8 mouse cellular contexts compared by ENCODE assay signal in the genomic region with DNA sequence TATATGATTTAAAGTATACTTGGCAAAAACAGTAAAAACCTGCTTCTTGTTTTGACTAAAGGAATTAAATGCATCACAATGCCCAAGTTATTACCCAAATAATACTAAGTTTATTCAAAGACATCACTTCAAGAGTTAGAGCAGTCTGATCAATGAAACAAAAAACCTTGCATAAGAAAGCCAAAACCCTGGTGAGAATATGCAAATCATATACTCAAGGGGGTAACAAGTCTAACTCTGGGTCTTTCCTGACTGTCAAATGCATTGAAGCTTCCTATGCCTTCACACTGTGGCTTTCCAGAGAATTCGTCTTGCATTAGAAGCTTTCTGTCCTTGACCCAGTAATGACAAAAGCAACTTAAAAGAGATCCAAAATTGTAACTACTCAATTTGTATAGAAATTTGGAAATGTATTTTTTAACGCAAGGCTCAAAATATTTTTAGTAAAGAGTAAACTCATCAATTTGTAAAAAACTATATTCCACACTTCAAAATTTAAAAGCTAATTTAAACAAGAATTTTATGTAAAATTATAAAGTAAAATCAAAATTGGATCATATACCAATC. TPM values are rescaled to one million over a fixed set of nuclear protein-coding genes. Genes with fewer than 3 reads are reported as not detected.
DNase-seq lines count a peak whose midpoint lies in the region; ATAC-seq lines count a peak whose summit lies in the region.

No protein-coding gene starts in this region.

- no peak for DNase-seq in lung, postnatal 4 days
- DNase-seq in embryonic facial prominence, embryonic 10.5 days (ENCODE audit: low spot score), result no peak
- peak; percentile 9 for DNase-seq in limb, embryonic 10.5 days (ENCODE audit: low spot score)
- no peak for DNase-seq in gastrocnemius, postnatal 14 days
- no peak for DNase-seq in spleen, adult 12 weeks (ENCODE audit: low spot score)
- DNase-seq in c-Kit-positive CD71-positive TER-119-positive erythroid progenitor cells, embryonic 14.5 days (ENCODE audit: low spot score), result no peak

- H3K9me3 ChIP-seq in lung, embryonic 15.5 days, result no peaks in the 10 kb centered on the region
- H3K9me3 ChIP-seq in embryonic facial prominence, embryonic 10.5 days, result no peaks in the 10 kb centered on the region
- H3K9me3 ChIP-seq in limb, embryonic 10.5 days (replicated peaks), result no peaks in the 10 kb centered on the region
- no peaks in the 10 kb centered on the region for H3K9me3 ChIP-seq in neural tube, embryonic 15.5 days (replicated peaks)

- H3K4me3 ChIP-seq in lung, embryonic 15.5 days, result peak overlapping the region; percentile 40
- H3K4me3 ChIP-seq in embryonic facial prominence, embryonic 10.5 days, result peak overlapping the region; percentile 76
- peak overlapping the region; percentile 67 for H3K4me3 ChIP-seq in limb, embryonic 10.5 days
- peak overlapping the region; percentile 35 for H3K4me3 ChIP-seq in neural tube, embryonic 15.5 days (replicated peaks)

- no peak for ATAC-seq in lung, embryonic 15.5 days (ENCODE audit: borderline replicate concordance, extremely low read depth, low FRiP score, low TSS enrichment)
- ATAC-seq in neural tube, embryonic 15.5 days (ENCODE audit: low FRiP score), result no peak

- peaks cover 9% of the 10 kb centered on the region for H3K36me3 ChIP-seq in lung, embryonic 15.5 days
- H3K36me3 ChIP-seq in embryonic facial prominence, embryonic 10.5 days (replicated peaks), result peaks cover 33% of the 10 kb centered on the region
- H3K36me3 ChIP-seq in limb, embryonic 10.5 days, result peaks cover 31% of the 10 kb centered on the region
- H3K36me3 ChIP-seq in neural tube, embryonic 15.5 days, result no peaks in the 10 kb centered on the region

- no peaks in the 10 kb centered on the region for H3K27me3 ChIP-seq in lung, embryonic 15.5 days
- H3K27me3 ChIP-seq in embryonic facial prominence, embryonic 10.5 days (replicated peaks; ENCODE audit: low read depth, poor library complexity, severe bottlenecking), result no peaks in the 10 kb centered on the region
- no peaks in the 10 kb centered on the region for H3K27me3 ChIP-seq in limb, embryonic 10.5 days (ENCODE audit: low read depth, poor library complexity, severe bottlenecking)
- H3K27me3 ChIP-seq in neural tube, embryonic 15.5 days (replicated peaks), result no peaks in the 10 kb centered on the region

- H3K9ac ChIP-seq in lung, embryonic 15.5 days, result peak overlapping the region; percentile 54
- H3K9ac ChIP-seq in neural tube, embryonic 15.5 days (replicated peaks), result peak overlapping the region; percentile 40

- H3K27ac ChIP-seq in lung, embryonic 15.5 days, result peak overlapping the region; percentile 71
- peak overlapping the region; percentile 93 for H3K27ac ChIP-seq in embryonic facial prominence, embryonic 10.5 days (replicated peaks)
- H3K27ac ChIP-seq in limb, embryonic 10.5 days, result peak overlapping the region; percentile 96
- peak overlapping the region; percentile 80 for H3K27ac ChIP-seq in neural tube, embryonic 15.5 days (replicated peaks)

- intact Hi-C loops in gastrocnemius, postnatal 14 days (cut with DNase I; ENCODE audit: low total_unique reads), result no loop called here

- peaks cover 28% of the 10 kb centered on the region for H3K4me1 ChIP-seq in lung, embryonic 15.5 days
- H3K4me1 ChIP-seq in embryonic facial prominence, embryonic 10.5 days, result peaks cover 27% of the 10 kb centered on the region
- H3K4me1 ChIP-seq in limb, embryonic 10.5 days, result peaks cover 23% of the 10 kb centered on the region
- peaks cover 26% of the 10 kb centered on the region for H3K4me1 ChIP-seq in neural tube, embryonic 15.5 days

- H3K4me2 ChIP-seq in lung, embryonic 15.5 days, result peak overlapping the region; percentile 63
- peak overlapping the region; percentile 65 for H3K4me2 ChIP-seq in neural tube, embryonic 15.5 days

- WGBS in lung, embryonic 15.5 days, result 19% methylated on average over 2 of the region's 2 CpGs
- 34% methylated on average over 2 of the region's 2 CpGs for WGBS in embryonic facial prominence, embryonic 10.5 days
- 37% methylated on average over 2 of the region's 2 CpGs for WGBS in limb, embryonic 10.5 days
- WGBS in neural tube, embryonic 15.5 days, result 29% methylated on average over 2 of the region's 2 CpGs

RNA-seq across cellular contexts. Expression of a gene that starts 2.4 kb away (rescaled TPM):
- 48.8 and 59.0 TPM in 2 replicates for polyA plus RNA-seq in lung, embryonic 15.5 days (2015; fragmentation: Nextera tagmentation; extraction: Ambion mirVana)
- 49.2 and 54.8 TPM in 2 replicates for polyA plus RNA-seq in embryonic facial prominence, embryonic 10.5 days (2016; fragmentation: Nextera tagmentation; extraction: Ambion mirVana)
- 33.7 and 53.2 TPM in 2 replicates for polyA plus RNA-seq in limb, embryonic 10.5 days (2016; fragmentation: Nextera tagmentation; extraction: Ambion mirVana)
- polyA plus RNA-seq in neural tube, embryonic 15.5 days (2015; fragmentation: Nextera tagmentation; extraction: Ambion mirVana), result 31.2 and 39.3 TPM in 2 replicates
- 10 to 100 TPM; 36.7 to 38.2 TPM for total RNA-seq in gastrocnemius, postnatal 14 days (2021)
